Mouse (Mus musculus): ENCODE results near the gene Smad3.

The Smad3 gene

GRCm38 (mm10) chr9:63698320-63699045 is 59.3 kb downstream of the Smad3 start:
- DNase-seq = peak; percentile 64 to 78

GRCm38 (mm10) chr9:63697606-63698005 is 60.2 kb downstream of the Smad3 start:
- no peak for DNase-seq

- peak; percentile 43 to 58 for DNase-seq
Measured at GRCm38 (mm10) chr9:63696463-63697105, 61.2 kb downstream of the Smad3 start.

- DNase-seq = no peak
Measured at GRCm38 (mm10) chr9:63691960-63692359, 65.8 kb downstream of the Smad3 start.

- DNase-seq = no peak
Measured at GRCm38 (mm10) chr9:63690511-63690910, 67.3 kb downstream of the Smad3 start.

- DNase-seq = peak; percentile 52 to 65
Measured at GRCm38 (mm10) chr9:63687413-63688015, 70.3 kb downstream of the Smad3 start.

GRCm38 (mm10) chr9:63685352-63685751 is 72.4 kb downstream of the Smad3 start:
- DNase-seq = no peak

GRCm38 (mm10) chr9:63684277-63684676 is 73.5 kb downstream of the Smad3 start:
- no peak for DNase-seq

GRCm38 (mm10) chr9:63682943-63683342 is 74.9 kb downstream of the Smad3 start:
- no peak for DNase-seq

GRCm38 (mm10) chr9:63682301-63682700 is 75.5 kb downstream of the Smad3 start:
- peak; percentile 56 to 67 for DNase-seq

- no peak for DNase-seq
Measured at GRCm38 (mm10) chr9:63678076-63678475, 79.7 kb downstream of the Smad3 start.

GRCm38 (mm10) chr9:63677621-63678020 is 80.2 kb downstream of the Smad3 start:
- DNase-seq = peak in 1 of 2 experiments; percentile 58

GRCm38 (mm10) chr9:63674613-63675012 is 83.2 kb downstream of the Smad3 start:
- no peak for DNase-seq

- no peak for DNase-seq
Measured at GRCm38 (mm10) chr9:63673494-63673805, 84.3 kb downstream of the Smad3 start.

- peak; percentile 68 to 80 for DNase-seq
Measured at GRCm38 (mm10) chr9:63672797-63673493, 84.8 kb downstream of the Smad3 start.

GRCm38 (mm10) chr9:63669816-63670215 is 88.0 kb downstream of the Smad3 start:
- DNase-seq = no peak

- peak in 1 of 2 experiments; percentile 55 for DNase-seq
Measured at GRCm38 (mm10) chr9:63668621-63669020, 89.2 kb downstream of the Smad3 start.

- DNase-seq = no peak
Measured at GRCm38 (mm10) chr9:63667373-63667724, 90.4 kb downstream of the Smad3 start.

GRCm38 (mm10) chr9:63666612-63667372 is 91.0 kb downstream of the Smad3 start:
- peak; percentile 71 to 79 for DNase-seq

- DNase-seq = peak; percentile 55 to 70
Measured at GRCm38 (mm10) chr9:63664792-63665646, 92.8 kb downstream of the Smad3 start.

- peak; percentile 43 to 68 for DNase-seq
Measured at GRCm38 (mm10) chr9:63664300-63664745, 93.5 kb downstream of the Smad3 start.

- DNase-seq = no peak
Measured at GRCm38 (mm10) chr9:63663222-63663621, 94.6 kb downstream of the Smad3 start.
